Mouse (Mus musculus) neural tube, embryonic 15.5 days (tissue): ENCODE measurements around the gene Pigs. TPM values are rescaled to one million over a fixed set of nuclear protein-coding genes. Genes with fewer than 3 reads are reported as not detected.

Experiments used
- ATAC-seq: fragments of 200-750 bp; cut with Nextera tagmentation; 2 replicates; pipeline ENCODE4 v1.8.0; 2017; ENCODE audit warnings: mild to moderate bottlenecking, moderate TSS enrichment, moderate library complexity; ENCODE audit not compliant: low FRiP score
- H3K27ac ChIP-seq: fragments of 300-500 bp; sonication (generic); replicated peaks from 2 replicates; pipeline ENCODE4 v1.5.1; 2015; ENCODE audit warnings: mild to moderate bottlenecking, inconsistent platforms
- H3K27me3 ChIP-seq: fragments of 300-500 bp; sonication (generic); replicated peaks from 2 replicates; pipeline ENCODE4 v1.6.1; 2015; ENCODE audit warnings: inconsistent platforms
- H3K36me3 ChIP-seq: fragments of 300-500 bp; sonication (generic); 2 replicates; pipeline ENCODE4 v1.6.1; 2015; ENCODE audit warnings: inconsistent platforms
- H3K4me1 ChIP-seq: fragments of 300-500 bp; sonication (generic); 2 replicates; pipeline ENCODE4 v1.6.1; 2015; ENCODE audit warnings: inconsistent platforms
- H3K4me2 ChIP-seq: fragments of 300-500 bp; sonication (generic); 2 replicates; pipeline ENCODE4 v1.6.1; 2015; ENCODE audit warnings: inconsistent platforms, mild to moderate bottlenecking, moderate library complexity
- H3K4me3 ChIP-seq: fragments of 300-500 bp; sonication (generic); replicated peaks from 2 replicates; pipeline ENCODE4 v1.5.1; 2015; ENCODE audit warnings: mild to moderate bottlenecking, inconsistent platforms
- H3K9ac ChIP-seq: fragments of 300-500 bp; sonication (generic); replicated peaks from 2 replicates; pipeline ENCODE4 v1.6.1; 2015; ENCODE audit warnings: mild to moderate bottlenecking, inconsistent platforms
- H3K9me3 ChIP-seq: fragments of 300-500 bp; sonication (generic); replicated peaks from 2 replicates; pipeline ENCODE4 v1.6.1; 2016; ENCODE audit warnings: inconsistent platforms
- WGBS: fragments of 180-500 bp; shearing (Covaris S2); methylation state at CpG from one replicate; pipeline ENCODE4 v1.1.7; 2015; ENCODE audit warnings: mixed read lengths; 5-methylcytosine and 5-hydroxymethylcytosine counted together
- polyA plus RNA-seq: library from polyadenylated mRNA; unstranded; fragments of >200 nt; fragmentation: Nextera tagmentation; extraction: Ambion mirVana; gene quantifications from 2 replicates; pipeline ENCODE4 v1.2.1, GENCODE M21; 2015

The Pigs gene
- polyA plus RNA-seq, 1 experiment from 2014 or later: 83.2 TPM

GRCm38 (mm10) chr11:78343381-78344327, 15.4 kb downstream of the Pigs start, which contains the start of gene Unc119:
Gene Unc119, plus strand, starts transcription at chr11:78343482.
- peak within 1 kb of the TSS; percentile 74 for H3K4me3 ChIP-seq
- no peaks in the 10 kb centered on the region for H3K9me3 ChIP-seq
- H3K36me3 ChIP-seq: peaks cover 35% of the 10 kb centered on the region
- peak within 1 kb of the TSS; percentile 82 for H3K9ac ChIP-seq
- ATAC-seq: peak; percentile 88
- peak within 1 kb of the TSS; percentile 92 for H3K27ac ChIP-seq
- peak within 1 kb of the TSS; percentile 78 for H3K4me2 ChIP-seq
- WGBS: 1% methylated on average over 63 of the region's 66 CpGs
- peaks cover 35% of the 10 kb centered on the region for H3K4me1 ChIP-seq
- H3K27me3 ChIP-seq: no peaks in the 10 kb centered on the region

GRCm38 (mm10) chr11:78344328-78344889, 16.2 kb downstream of the Pigs start:
- Histone ChIP-seq H3K27ac (peak overlapping the region; percentile 92), H3K9me3 (no peaks in the 10 kb centered on the region), H3K4me1 (peaks cover 35% of the 10 kb centered on the region), H3K4me2 (peak overlapping the region; percentile 78), H3K27me3 (no peaks in the 10 kb centered on the region), H3K4me3 (peak overlapping the region; percentile 74), H3K9ac (peak overlapping the region; percentile 82), H3K36me3 (peaks cover 35% of the 10 kb centered on the region)
- ATAC-seq: no peak
- WGBS: 81% methylated on average over 6 of the region's 6 CpGs

- 56% methylated on average over 8 of the region's 8 CpGs for WGBS
- Histone ChIP-seq H3K36me3 (peaks cover 29% of the 10 kb centered on the region), H3K4me1 (peaks cover 35% of the 10 kb centered on the region), H3K4me2 (peak overlapping the region; percentile 78), H3K27ac (0 out of 2 replicates have a peak overlapping the region, but pooled peaks have one; percentile 29), H3K4me3 (peak overlapping the region; percentile 74; the same call in 1 of the 2 replicates), H3K9me3 (no peaks in the 10 kb centered on the region), H3K27me3 (no peaks in the 10 kb centered on the region), H3K9ac (peak overlapping the region; percentile 27)
- no peak for ATAC-seq
These were observed 16.9 kb downstream of the Pigs start for GRCm38 (mm10) chr11:78344890-78345715.

- H3K4me3 ChIP-seq: no peak overlapping the region
- no peaks in the 10 kb centered on the region for H3K9me3 ChIP-seq
- H3K36me3 ChIP-seq: peaks cover 23% of the 10 kb centered on the region
- H3K27me3 ChIP-seq: no peaks in the 10 kb centered on the region
- H3K27ac ChIP-seq: no peak overlapping the region
- H3K4me1 ChIP-seq: peaks cover 35% of the 10 kb centered on the region
- no peak for ATAC-seq
- no peak overlapping the region for H3K4me2 ChIP-seq
- peak overlapping the region; percentile 27; the same call in 1 of the 2 replicates for H3K9ac ChIP-seq
- WGBS: 80% methylated on average over 7 of the region's 7 CpGs
These were observed 17.6 kb downstream of the Pigs start for GRCm38 (mm10) chr11:78345801-78346200.

- H3K27me3 ChIP-seq: no peaks in the 10 kb centered on the region
- H3K4me2 ChIP-seq: no peak overlapping the region
These were observed 18.3 kb downstream of the Pigs start for GRCm38 (mm10) chr11:78346326-78347069.

GRCm38 (mm10) chr11:78347070-78347754, 19.0 kb downstream of the Pigs start:
- peaks cover 35% of the 10 kb centered on the region for H3K4me1 ChIP-seq
- H3K27me3 ChIP-seq: no peaks in the 10 kb centered on the region
- WGBS: 87% methylated on average over 10 of the region's 10 CpGs

More at GRCm38 (mm10) chr11:78346326-78347069, 18.3 kb downstream of the Pigs start:
- Histone ChIP-seq H3K36me3 (peaks cover 16% of the 10 kb centered on the region), H3K9ac (no peak overlapping the region), H3K9me3 (no peaks in the 10 kb centered on the region), H3K27ac (no peak overlapping the region), H3K4me3 (no peak overlapping the region), H3K4me1 (peaks cover 35% of the 10 kb centered on the region)
- no peak for ATAC-seq
- WGBS: 94% methylated on average over 6 of the region's 6 CpGs

GRCm38 (mm10) chr11:78347908-78348307, 19.7 kb downstream of the Pigs start:
- ATAC-seq: no peak
- no peak overlapping the region for H3K9ac ChIP-seq
- H3K9me3 ChIP-seq: no peaks in the 10 kb centered on the region
- no peak overlapping the region for H3K4me3 ChIP-seq
- H3K27me3 ChIP-seq: no peaks in the 10 kb centered on the region
- WGBS: 74% methylated on average over 9 of the region's 9 CpGs
- H3K4me2 ChIP-seq: no peak overlapping the region
- peaks cover 32% of the 10 kb centered on the region for H3K4me1 ChIP-seq
- peaks cover 14% of the 10 kb centered on the region for H3K36me3 ChIP-seq
- no peak overlapping the region for H3K27ac ChIP-seq

More at GRCm38 (mm10) chr11:78347070-78347754, 19.0 kb downstream of the Pigs start:
- Histone ChIP-seq H3K9me3 (no peaks in the 10 kb centered on the region), H3K27ac (no peak overlapping the region), H3K4me2 (no peak overlapping the region), H3K9ac (no peak overlapping the region), H3K4me3 (no peak overlapping the region), H3K36me3 (peaks cover 14% of the 10 kb centered on the region)
- no peak for ATAC-seq

GRCm38 (mm10) chr11:78348474-78348873, 20.3 kb downstream of the Pigs start:
- 36% methylated on average over 7 of the region's 7 CpGs for WGBS
- Histone ChIP-seq H3K4me3 (no peak overlapping the region), H3K4me1 (peaks cover 32% of the 10 kb centered on the region)

GRCm38 (mm10) chr11:78349441-78350358, 21.5 kb downstream of the Pigs start:
- no peak overlapping the region for H3K4me2 ChIP-seq
- no peak overlapping the region for H3K9ac ChIP-seq
- no peak overlapping the region for H3K27ac ChIP-seq
- H3K36me3 ChIP-seq: peaks cover 14% of the 10 kb centered on the region
- WGBS: 82% methylated on average over 4 of the region's 4 CpGs
- no peak for ATAC-seq
- peaks cover 23% of the 10 kb centered on the region for H3K4me1 ChIP-seq
- H3K9me3 ChIP-seq: no peaks in the 10 kb centered on the region
- no peaks in the 10 kb centered on the region for H3K27me3 ChIP-seq
- H3K4me3 ChIP-seq: no peak overlapping the region

More at GRCm38 (mm10) chr11:78348474-78348873, 20.3 kb downstream of the Pigs start:
- Histone ChIP-seq H3K36me3 (peaks cover 14% of the 10 kb centered on the region), H3K9ac (no peak overlapping the region), H3K27me3 (no peaks in the 10 kb centered on the region), H3K9me3 (no peaks in the 10 kb centered on the region), H3K27ac (no peak overlapping the region), H3K4me2 (no peak overlapping the region)
- no peak for ATAC-seq
